Mouse (Mus musculus): ENCODE measurements around the gene Gbp8.

DNA sequence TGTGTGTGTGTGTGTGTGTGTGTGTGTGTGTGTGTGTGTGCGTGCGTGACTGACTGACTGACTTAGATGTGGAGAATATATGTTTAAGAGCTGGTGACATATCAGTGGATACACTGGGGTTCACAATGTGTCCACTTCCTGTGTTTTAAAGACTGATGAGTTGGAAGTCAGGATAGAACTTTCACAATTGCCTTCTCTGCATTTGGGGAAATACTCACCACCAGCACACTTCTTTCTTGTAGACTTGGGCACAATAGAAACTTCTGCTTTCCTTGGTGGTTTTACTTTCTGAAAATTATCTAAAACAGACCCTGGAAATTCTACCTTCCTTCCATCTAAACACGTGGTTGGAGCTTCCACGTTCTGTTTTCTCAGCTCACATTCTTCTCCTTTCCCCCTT, 127.8 kb downstream of the Gbp8 start:
- TF ChIP-seq POLR2A (IDR thresholded peaks at IDR 0.05; ENCODE audit: borderline replicate concordance, control insufficient read depth, low read depth, low read length) = no peak
- TF ChIP-seq CTCF (IDR thresholded peaks at IDR 0.05; ENCODE audit: control insufficient read depth, insufficient read depth, low read length) = no peak
